Mouse (Mus musculus) heart, postnatal 0 days (tissue): Measurements from ENCODE around the gene Mad1l1.

Source experiments
- CTCF ChIP-seq: IDR thresholded peaks from 2 replicates; pipeline ENCODE4 v1.5.1; 2016; ENCODE audit warnings: antibody characterized with exemption, control low read depth, low read depth
- EP300 ChIP-seq: IDR thresholded peaks from 2 replicates; pipeline ENCODE4 v1.6.1; 2016; ENCODE audit warnings: antibody characterized with exemption, low read depth

DNA sequence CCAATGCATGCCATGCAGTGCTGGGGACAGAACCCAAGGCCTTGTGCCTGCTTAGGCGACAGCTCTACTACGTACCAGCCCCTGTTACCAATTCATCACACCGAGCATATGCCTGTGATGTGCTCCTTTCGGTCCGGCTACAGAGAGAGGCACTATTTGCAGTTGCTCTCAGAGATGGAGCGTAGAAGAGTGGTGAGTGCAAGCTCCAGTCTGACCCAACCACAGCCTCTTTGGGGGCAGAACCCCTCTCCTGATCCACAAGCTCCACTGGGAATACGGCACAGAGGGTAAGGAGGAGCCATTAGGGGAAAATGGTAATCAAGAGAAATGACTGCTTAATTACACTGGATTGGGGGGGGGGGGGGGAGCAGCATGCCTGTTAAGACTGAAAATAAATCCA lies 193.4 kb downstream of the Mad1l1 start:
- no peak for TF ChIP-seq CTCF
- TF ChIP-seq EP300: no peak
